Mouse (Mus musculus): ENCODE data around the gene Fancd2. TPM values are rescaled to one million over a fixed set of nuclear protein-coding genes. Genes with fewer than 3 reads are reported as not detected.

Fancd2 gene
- polyA plus RNA-seq, 1 experiment from 2014 or later = 17.7 TPM

DNA sequence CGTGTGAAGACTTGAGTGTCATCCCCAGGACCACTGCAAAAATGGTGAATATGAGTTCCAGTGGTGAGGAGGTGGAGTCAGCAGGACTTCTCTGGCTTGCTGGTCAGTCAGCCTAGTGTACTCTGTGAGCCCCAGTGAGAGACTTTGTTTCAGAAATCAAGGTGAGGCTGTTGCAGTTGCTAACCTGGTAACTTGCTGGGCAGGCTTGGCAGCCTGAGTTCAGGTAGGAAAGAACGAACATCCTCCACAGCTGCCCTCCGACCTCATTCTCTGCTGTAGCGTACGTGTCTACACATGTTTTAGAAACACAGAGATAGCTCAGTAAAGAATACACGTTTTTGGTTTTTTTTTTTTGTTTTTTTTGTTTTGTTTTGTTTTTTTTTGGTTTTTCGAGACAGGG lies 3.4 kb downstream of the Fancd2 start:
- ATAC-seq (replicated peaks; ENCODE audit: insufficient number of reproducible peaks, low FRiP score, low TSS enrichment, low read depth) = no peak
- no peaks in the 10 kb centered on the region for H3K9me3 ChIP-seq (replicated peaks; ENCODE audit: control insufficient read depth, low read length)
- WGBS = 80% methylated on average over 7 of the region's 7 CpGs

DNA sequence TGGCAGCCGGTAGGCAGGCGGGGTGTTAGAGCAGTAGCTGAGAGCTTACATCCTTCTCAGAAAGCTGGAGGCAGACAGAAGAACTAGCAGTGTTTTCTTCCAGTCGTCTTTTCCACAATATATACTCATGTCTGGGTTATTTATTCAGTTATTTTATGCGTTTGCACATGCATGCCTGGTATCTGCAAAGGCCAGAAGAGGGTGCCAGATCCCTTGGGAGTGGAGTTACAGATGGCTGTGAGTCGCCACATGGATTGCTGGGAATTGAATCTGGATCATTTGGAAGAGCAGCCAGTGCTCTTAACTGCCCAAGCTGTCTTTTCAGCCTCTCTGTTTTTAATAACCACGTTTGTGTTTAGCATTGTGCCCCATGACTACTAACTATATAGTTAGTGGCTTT lies 10.1 kb downstream of the Fancd2 start:
- no peak for DNase-seq (ENCODE audit: low spot score)
- 88% methylated on average over 6 of the region's 6 CpGs for WGBS
- no peaks in the 10 kb centered on the region for H3K36me3 ChIP-seq (replicated peaks; ENCODE audit: control insufficient read depth, insufficient read depth, low read depth, low read length)

More for the DNA sequence above, 3.4 kb downstream of the Fancd2 start:
- Histone ChIP-seq H3K4me1 (ENCODE audit: control insufficient read depth, insufficient read depth, low read length) (no peaks in the 10 kb centered on the region), H3K4me3 (ENCODE audit: low read depth, low read length) (no peak overlapping the region), H3K9ac (replicated peaks; ENCODE audit: low read length) (no peak overlapping the region), H3K27ac (replicated peaks; ENCODE audit: low read depth, low read length) (no peak overlapping the region), H3K4me2 (ENCODE audit: low read depth, low read length) (no peak overlapping the region), H3K36me3 (replicated peaks; ENCODE audit: control insufficient read depth, insufficient read depth, low read depth, low read length) (no peaks in the 10 kb centered on the region), H3K27me3 (ENCODE audit: control insufficient read depth, insufficient read depth, low read length) (no peaks in the 10 kb centered on the region)
- no peak for DNase-seq (ENCODE audit: low spot score)

DNA sequence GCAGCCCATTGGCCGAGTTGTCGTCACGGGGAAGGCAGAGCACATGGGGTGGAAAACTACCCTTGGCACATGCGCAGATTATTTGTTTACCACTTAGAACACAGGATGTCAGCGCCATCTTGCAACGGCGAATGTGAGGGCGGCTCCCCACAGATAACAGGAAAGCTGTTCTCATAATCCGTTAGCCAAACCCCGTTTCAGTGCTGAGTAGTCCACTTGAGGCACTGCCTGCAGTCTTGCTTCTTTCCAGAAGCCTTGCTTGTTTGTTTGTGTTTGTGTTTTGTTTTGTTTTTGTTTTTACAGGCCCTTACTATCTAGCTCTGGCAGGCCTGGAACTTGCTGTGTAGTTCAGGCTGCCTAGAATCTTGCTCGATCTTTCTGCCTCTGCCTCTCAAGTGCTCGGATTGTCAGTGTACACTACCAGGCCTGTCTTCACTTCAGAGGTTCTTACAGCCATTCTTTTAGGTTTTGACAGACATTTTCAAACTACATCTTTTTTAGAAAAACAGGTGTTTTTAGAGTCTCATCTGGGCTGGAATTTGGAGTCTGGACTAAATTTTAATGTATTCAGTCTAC lies 12.5 kb downstream of the Fancd2 start:
- no peaks in the 10 kb centered on the region for H3K36me3 ChIP-seq (replicated peaks; ENCODE audit: control insufficient read depth, insufficient read depth, low read depth, low read length)

More for the DNA sequence above, 10.1 kb downstream of the Fancd2 start:
- Histone ChIP-seq H3K27ac (replicated peaks; ENCODE audit: low read depth, low read length) (no peak overlapping the region), H3K4me2 (ENCODE audit: low read depth, low read length) (no peak overlapping the region), H3K9ac (replicated peaks; ENCODE audit: low read length) (no peak overlapping the region), H3K4me1 (ENCODE audit: control insufficient read depth, insufficient read depth, low read length) (no peaks in the 10 kb centered on the region), H3K4me3 (ENCODE audit: low read depth, low read length) (no peak overlapping the region), H3K27me3 (ENCODE audit: control insufficient read depth, insufficient read depth, low read length) (no peaks in the 10 kb centered on the region), H3K9me3 (replicated peaks; ENCODE audit: control insufficient read depth, low read length) (no peaks in the 10 kb centered on the region)
- ATAC-seq (replicated peaks; ENCODE audit: insufficient number of reproducible peaks, low FRiP score, low TSS enrichment, low read depth) = no peak

DNA sequence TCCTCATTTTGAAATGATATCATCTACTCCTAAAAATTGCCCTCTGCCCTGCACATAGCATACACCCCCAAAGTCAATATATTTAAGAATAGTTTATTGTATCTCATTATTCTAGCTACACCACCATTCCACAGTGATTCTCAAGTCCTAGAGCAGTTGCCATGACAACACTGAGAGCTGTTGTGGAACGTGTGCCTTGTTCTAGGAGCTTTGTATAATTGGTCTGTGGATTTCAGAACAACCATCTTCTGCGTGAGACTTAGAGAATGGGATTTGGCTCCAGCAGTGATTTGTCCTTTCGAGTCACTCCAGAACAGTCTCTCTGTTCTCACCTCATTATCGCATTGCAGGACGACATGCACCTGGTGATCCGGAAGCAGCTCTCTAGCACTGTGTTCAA lies 28.3 kb downstream of the Fancd2 start:
- H3K4me2 ChIP-seq (ENCODE audit: low read depth, low read length) = no peak overlapping the region
- H3K9ac ChIP-seq (replicated peaks; ENCODE audit: low read length) = no peak overlapping the region
- H3K36me3 ChIP-seq (replicated peaks; ENCODE audit: control insufficient read depth, insufficient read depth, low read depth, low read length) = no peaks in the 10 kb centered on the region
- ATAC-seq (replicated peaks; ENCODE audit: insufficient number of reproducible peaks, low FRiP score, low TSS enrichment, low read depth) (no peak), DNase-seq (ENCODE audit: low spot score) (no peak)
- no peak overlapping the region for H3K4me3 ChIP-seq (ENCODE audit: low read depth, low read length)
- no peaks in the 10 kb centered on the region for H3K27me3 ChIP-seq (ENCODE audit: control insufficient read depth, insufficient read depth, low read length)
- H3K9me3 ChIP-seq (replicated peaks; ENCODE audit: control insufficient read depth, low read length) = no peaks in the 10 kb centered on the region
- WGBS = 86% methylated on average over 6 of the region's 6 CpGs
- no peak overlapping the region for H3K27ac ChIP-seq (replicated peaks; ENCODE audit: low read depth, low read length)
- H3K4me1 ChIP-seq (ENCODE audit: control insufficient read depth, insufficient read depth, low read length) = no peaks in the 10 kb centered on the region

More for the DNA sequence above, 12.5 kb downstream of the Fancd2 start:
- Histone ChIP-seq H3K4me3 (ENCODE audit: low read depth, low read length) (no peak overlapping the region), H3K9me3 (replicated peaks; ENCODE audit: control insufficient read depth, low read length) (no peaks in the 10 kb centered on the region), H3K9ac (replicated peaks; ENCODE audit: low read length) (no peak overlapping the region), H3K27ac (replicated peaks; ENCODE audit: low read depth, low read length) (no peak overlapping the region), H3K4me2 (ENCODE audit: low read depth, low read length) (no peak overlapping the region), H3K27me3 (ENCODE audit: control insufficient read depth, insufficient read depth, low read length) (no peaks in the 10 kb centered on the region), H3K4me1 (ENCODE audit: control insufficient read depth, insufficient read depth, low read length) (no peaks in the 10 kb centered on the region)
- DNase-seq (ENCODE audit: low spot score) = no peak
- 96% methylated on average over 8 of the region's 12 CpGs for WGBS
- no peak for ATAC-seq (replicated peaks; ENCODE audit: insufficient number of reproducible peaks, low FRiP score, low TSS enrichment, low read depth)

DNA sequence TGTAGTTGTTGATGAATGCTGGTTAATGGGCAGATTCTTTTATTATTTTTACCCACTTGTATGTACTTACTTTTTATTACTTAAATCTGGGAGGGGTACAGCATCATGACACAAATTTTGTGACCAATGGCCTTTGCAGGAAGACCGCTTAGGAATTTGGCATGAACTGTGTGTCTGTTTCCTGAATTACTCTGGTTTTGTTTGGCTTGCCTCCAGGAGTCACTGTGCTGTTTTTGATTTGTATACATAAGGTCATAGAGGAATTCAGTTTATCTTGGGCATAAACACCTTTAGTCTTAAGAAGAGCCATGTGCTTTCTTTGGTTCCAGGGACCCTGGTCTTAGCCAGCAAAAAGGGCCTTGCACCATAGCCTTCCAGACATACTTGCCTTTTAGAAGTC lies 33.1 kb downstream of the Fancd2 start:
- Histone ChIP-seq H3K36me3 (replicated peaks; ENCODE audit: control insufficient read depth, insufficient read depth, low read depth, low read length) (no peaks in the 10 kb centered on the region; the same call in none of the 2 replicates), H3K27ac (replicated peaks; ENCODE audit: low read depth, low read length) (no peak overlapping the region), H3K9me3 (replicated peaks; ENCODE audit: control insufficient read depth, low read length) (no peaks in the 10 kb centered on the region), H3K4me2 (ENCODE audit: low read depth, low read length) (no peak overlapping the region), H3K4me1 (ENCODE audit: control insufficient read depth, insufficient read depth, low read length) (no peaks in the 10 kb centered on the region), H3K27me3 (ENCODE audit: control insufficient read depth, insufficient read depth, low read length) (no peaks in the 10 kb centered on the region), H3K4me3 (ENCODE audit: low read depth, low read length) (no peak overlapping the region), H3K9ac (replicated peaks; ENCODE audit: low read length) (no peak overlapping the region)
- DNase-seq (ENCODE audit: low spot score) (no peak), ATAC-seq (replicated peaks; ENCODE audit: insufficient number of reproducible peaks, low FRiP score, low TSS enrichment, low read depth) (no peak)
- WGBS = 83% methylated on average over 1 of the region's 1 CpGs

DNA sequence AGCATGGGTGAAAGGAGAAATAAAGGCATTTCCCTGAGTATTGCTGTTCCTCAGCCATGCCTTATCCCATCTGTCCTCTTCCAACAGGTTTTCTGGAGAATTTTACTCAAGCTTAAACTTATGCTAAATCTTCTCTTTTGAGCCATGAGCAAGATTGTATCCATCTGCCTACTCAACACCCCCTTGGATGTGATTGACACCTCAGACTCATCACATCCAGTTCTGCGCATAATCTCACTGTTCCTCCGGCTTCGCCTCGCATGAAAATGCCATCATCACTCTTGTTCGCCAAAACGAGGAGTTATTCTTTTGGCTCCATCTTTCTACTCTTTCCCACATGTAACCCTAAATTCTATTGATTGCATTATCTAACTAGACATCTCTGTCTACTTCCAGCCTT lies 44.6 kb downstream of the Fancd2 start:
- DNase-seq (ENCODE audit: low spot score) (no peak), ATAC-seq (replicated peaks; ENCODE audit: insufficient number of reproducible peaks, low FRiP score, low TSS enrichment, low read depth) (no peak)
- Histone ChIP-seq H3K36me3 (replicated peaks; ENCODE audit: control insufficient read depth, insufficient read depth, low read depth, low read length) (no peaks in the 10 kb centered on the region; the same call in 1 of the 2 replicates), H3K4me2 (ENCODE audit: low read depth, low read length) (no peak overlapping the region), H3K9ac (replicated peaks; ENCODE audit: low read length) (no peak overlapping the region), H3K4me3 (ENCODE audit: low read depth, low read length) (no peak overlapping the region), H3K27me3 (ENCODE audit: control insufficient read depth, insufficient read depth, low read length) (no peaks in the 10 kb centered on the region), H3K4me1 (ENCODE audit: control insufficient read depth, insufficient read depth, low read length) (no peaks in the 10 kb centered on the region), H3K9me3 (replicated peaks; ENCODE audit: control insufficient read depth, low read length) (no peaks in the 10 kb centered on the region), H3K27ac (replicated peaks; ENCODE audit: low read depth, low read length) (no peak overlapping the region)
- 94% methylated on average over 6 of the region's 6 CpGs for WGBS

DNA sequence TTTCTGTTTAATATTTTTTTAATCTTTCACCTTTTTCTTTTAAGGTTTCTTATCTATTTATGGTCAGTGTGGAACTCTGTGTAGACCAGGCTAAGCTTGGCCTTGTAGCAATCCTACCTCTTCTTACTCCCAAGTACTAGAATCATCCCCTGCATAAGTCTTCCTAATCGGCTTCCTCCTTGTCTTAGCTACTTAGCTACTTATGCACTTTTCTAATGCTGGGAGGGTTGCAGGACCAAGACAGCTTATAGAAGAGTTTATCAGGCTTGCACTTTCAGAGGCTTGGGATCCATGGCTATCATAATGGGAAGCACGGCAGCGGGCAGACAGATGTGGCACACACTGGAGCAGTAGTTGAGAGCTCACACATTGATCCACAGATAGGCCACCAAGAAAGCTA lies 47.8 kb downstream of the Fancd2 start:
- Histone ChIP-seq H3K4me1 (ENCODE audit: control insufficient read depth, insufficient read depth, low read length) (no peaks in the 10 kb centered on the region), H3K4me2 (ENCODE audit: low read depth, low read length) (no peak overlapping the region), H3K9ac (replicated peaks; ENCODE audit: low read length) (no peak overlapping the region), H3K27ac (replicated peaks; ENCODE audit: low read depth, low read length) (no peak overlapping the region), H3K36me3 (replicated peaks; ENCODE audit: control insufficient read depth, insufficient read depth, low read depth, low read length) (no peaks in the 10 kb centered on the region; the same call in 1 of the 2 replicates), H3K9me3 (replicated peaks; ENCODE audit: control insufficient read depth, low read length) (no peaks in the 10 kb centered on the region), H3K27me3 (ENCODE audit: control insufficient read depth, insufficient read depth, low read length) (no peaks in the 10 kb centered on the region), H3K4me3 (ENCODE audit: low read depth, low read length) (no peak overlapping the region)
- ATAC-seq (replicated peaks; ENCODE audit: insufficient number of reproducible peaks, low FRiP score, low TSS enrichment, low read depth) (no peak), DNase-seq (ENCODE audit: low spot score) (no peak)
- WGBS = 96% methylated on average over 3 of the region's 3 CpGs

DNA sequence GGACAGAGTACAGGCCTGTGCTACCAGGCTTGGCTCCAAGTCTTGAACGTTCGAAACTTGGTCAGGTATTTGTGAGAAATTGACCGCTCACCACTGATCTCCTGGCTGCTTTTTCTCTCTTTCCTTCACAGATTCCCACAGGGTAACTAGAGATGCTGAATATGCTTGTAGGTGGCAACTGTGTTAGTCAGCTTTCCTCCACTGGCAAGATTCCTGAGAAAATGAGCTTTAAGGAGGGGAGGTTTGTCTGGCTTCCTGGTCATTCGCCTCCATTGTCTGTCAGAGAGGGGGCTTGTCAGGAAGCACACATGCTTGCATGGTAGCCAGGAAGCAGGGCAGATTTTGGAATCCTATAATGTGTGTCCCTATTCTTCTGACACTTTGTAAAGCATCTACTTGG lies 51.5 kb downstream of the Fancd2 start:
- Histone ChIP-seq H3K4me3 (ENCODE audit: low read depth, low read length) (no peak overlapping the region), H3K36me3 (replicated peaks; ENCODE audit: control insufficient read depth, insufficient read depth, low read depth, low read length) (no peaks in the 10 kb centered on the region)
- WGBS = 90% methylated on average over 4 of the region's 4 CpGs

More for the DNA sequence above, 51.5 kb downstream of the Fancd2 start:
- no peak overlapping the region for H3K4me2 ChIP-seq (ENCODE audit: low read depth, low read length)
- H3K4me1 ChIP-seq (ENCODE audit: control insufficient read depth, insufficient read depth, low read length) = no peaks in the 10 kb centered on the region
- H3K9me3 ChIP-seq (replicated peaks; ENCODE audit: control insufficient read depth, low read length) = no peaks in the 10 kb centered on the region
- no peak overlapping the region for H3K27ac ChIP-seq (replicated peaks; ENCODE audit: low read depth, low read length)
- ATAC-seq (replicated peaks; ENCODE audit: insufficient number of reproducible peaks, low FRiP score, low TSS enrichment, low read depth) (no peak), DNase-seq (ENCODE audit: low spot score) (no peak)
- no peaks in the 10 kb centered on the region for H3K27me3 ChIP-seq (ENCODE audit: control insufficient read depth, insufficient read depth, low read length)
- no peak overlapping the region for H3K9ac ChIP-seq (replicated peaks; ENCODE audit: low read length)
